Mouse (Mus musculus): ENCODE data around the gene Ergic2. TPM values are rescaled to one million over a fixed set of nuclear protein-coding genes. Genes with fewer than 3 reads are reported as not detected.
A peak's percentile ranks its signal among the peaks of the same experiment; 100 is the strongest.

Gene Ergic2
- total RNA-seq (2014; rRNA removed; ENCODE audit: low replicate concordance) (57.9 and 130 TPM in 2 replicates), polyA plus RNA-seq (2015; fragmentation: Nextera tagmentation; extraction: Ambion mirVana) (132 and 133 TPM in 2 replicates)

GRCm38 (mm10) chr6:148211897-148212680, at the start of gene Ergic2:
Gene Ergic2 (minus strand): TSS chr6:148212374.
- Histone ChIP-seq H3K4me1 (ENCODE audit: control insufficient read depth, insufficient read depth) (peaks cover 7% of the 10 kb centered on the region), H3K4me3 (ENCODE audit: low read depth, low read length) (peak within 1 kb of the TSS; percentile 93), H3K4me2 (ENCODE audit: low read depth, low read length) (peak within 1 kb of the TSS; percentile 91), H3K27ac (ENCODE audit: low read depth) (peak within 1 kb of the TSS; percentile 86), H3K9me3 (replicated peaks; ENCODE audit: control insufficient read depth, low read length) (no peaks in the 10 kb centered on the region), H3K9ac (replicated peaks; ENCODE audit: low read depth, low read length) (peak within 1 kb of the TSS; percentile 96), H3K27me3 (ENCODE audit: control insufficient read depth, insufficient read depth, low read length) (no peaks in the 10 kb centered on the region), H3K36me3 (replicated peaks; ENCODE audit: control insufficient read depth, insufficient read depth, low read length) (no peaks in the 10 kb centered on the region)
- no peak for TF ChIP-seq CTCF (IDR thresholded peaks at IDR 0.05; ENCODE audit: low read depth)
- TF ChIP-seq EP300 (IDR thresholded peaks at IDR 0.05; ENCODE audit: low read depth): peak; percentile 88
- WGBS: under 1% methylated on average over 61 of the region's 61 CpGs
- peak; percentile 100 for DNase-seq (ENCODE audit: low spot score)
- ATAC-seq (ENCODE audit: insufficient read depth, low read depth): peak; percentile 98

- Histone ChIP-seq H3K4me2 (ENCODE audit: low read depth, low read length) (no peak overlapping the region), H3K27me3 (ENCODE audit: control insufficient read depth, insufficient read depth, low read length) (no peaks in the 10 kb centered on the region), H3K27ac (ENCODE audit: low read depth) (no peak overlapping the region), H3K9ac (replicated peaks; ENCODE audit: low read depth, low read length) (no peak overlapping the region), H3K4me1 (ENCODE audit: control insufficient read depth, insufficient read depth) (no peaks in the 10 kb centered on the region), H3K9me3 (replicated peaks; ENCODE audit: control insufficient read depth, low read length) (no peaks in the 10 kb centered on the region), H3K4me3 (ENCODE audit: low read depth, low read length) (no peak overlapping the region), H3K36me3 (replicated peaks; ENCODE audit: control insufficient read depth, insufficient read depth, low read length) (0 out of 2 replicates have a peak, but pooled peaks cover 9% of the 10 kb centered on the region)
- 94% methylated on average over 6 of the region's 6 CpGs for WGBS
- ATAC-seq (ENCODE audit: insufficient read depth, low read depth) (no peak), DNase-seq (ENCODE audit: low spot score) (no peak)
- TF ChIP-seq CTCF (IDR thresholded peaks at IDR 0.05; ENCODE audit: low read depth) (no peak), EP300 (IDR thresholded peaks at IDR 0.05; ENCODE audit: low read depth) (no peak)
Observed at GRCm38 (mm10) chr6:148260729-148261101, 48.5 kb upstream of the Ergic2 start.

DNA sequence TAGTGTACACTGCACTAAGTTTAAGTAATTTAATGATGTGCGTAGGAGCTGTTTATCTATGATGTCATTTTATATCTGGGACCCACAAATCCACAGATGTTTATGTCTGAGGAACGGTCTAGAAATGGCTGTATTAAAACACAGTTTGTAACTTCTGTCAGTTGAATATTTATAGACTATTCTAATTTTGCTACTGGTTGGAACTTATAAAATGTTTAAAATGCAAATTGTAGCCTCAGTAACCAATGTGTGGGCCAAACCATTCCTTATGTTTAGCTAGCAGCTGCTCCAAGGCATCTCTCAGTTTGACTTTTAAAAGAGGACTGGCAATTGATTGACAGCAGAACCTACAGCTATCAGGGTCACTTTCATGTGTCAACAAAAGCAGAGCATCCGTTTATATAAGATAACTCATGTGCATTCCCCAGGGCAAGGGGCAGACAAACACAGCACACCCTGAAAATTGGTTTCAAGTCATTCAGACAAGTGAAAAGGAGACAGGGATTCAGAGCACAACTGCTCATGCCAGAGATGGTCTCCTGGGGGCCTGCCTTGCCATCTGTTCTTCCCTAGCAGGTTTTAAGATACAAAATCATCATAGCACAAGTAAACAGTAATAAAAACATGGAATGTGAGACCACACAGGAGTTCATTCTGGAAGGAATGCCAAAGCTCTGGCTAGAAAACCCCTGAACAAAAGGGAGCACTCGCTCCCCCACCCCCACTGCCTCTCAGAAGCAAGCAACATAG, 48.0 kb upstream of the Ergic2 start:
- Histone ChIP-seq H3K27ac (ENCODE audit: low read depth) (no peak overlapping the region), H3K9me3 (replicated peaks; ENCODE audit: control insufficient read depth, low read length) (no peaks in the 10 kb centered on the region), H3K27me3 (ENCODE audit: control insufficient read depth, insufficient read depth, low read length) (no peaks in the 10 kb centered on the region), H3K4me1 (ENCODE audit: control insufficient read depth, insufficient read depth) (no peaks in the 10 kb centered on the region), H3K4me2 (ENCODE audit: low read depth, low read length) (no peak overlapping the region), H3K4me3 (ENCODE audit: low read depth, low read length) (no peak overlapping the region), H3K9ac (replicated peaks; ENCODE audit: low read depth, low read length) (no peak overlapping the region), H3K36me3 (replicated peaks; ENCODE audit: control insufficient read depth, insufficient read depth, low read length) (0 out of 2 replicates have a peak, but pooled peaks cover 9% of the 10 kb centered on the region)
- WGBS: 63% methylated on average over 4 of the region's 4 CpGs
- TF ChIP-seq CTCF (IDR thresholded peaks at IDR 0.05; ENCODE audit: low read depth) (no peak), EP300 (IDR thresholded peaks at IDR 0.05; ENCODE audit: low read depth) (no peak)
- DNase-seq (ENCODE audit: low spot score) (no peak), ATAC-seq (ENCODE audit: insufficient read depth, low read depth) (no peak)

- no peak for TF ChIP-seq CTCF (IDR thresholded peaks at IDR 0.05; ENCODE audit: low read depth)
- TF ChIP-seq EP300 (IDR thresholded peaks at IDR 0.05; ENCODE audit: low read depth): no peak
- Histone ChIP-seq H3K4me2 (ENCODE audit: low read depth, low read length) (no peak overlapping the region), H3K27ac (ENCODE audit: low read depth) (no peak overlapping the region), H3K4me3 (ENCODE audit: low read depth, low read length) (no peak overlapping the region), H3K36me3 (replicated peaks; ENCODE audit: control insufficient read depth, insufficient read depth, low read length) (0 out of 2 replicates have a peak, but pooled peaks cover 9% of the 10 kb centered on the region), H3K27me3 (ENCODE audit: control insufficient read depth, insufficient read depth, low read length) (no peaks in the 10 kb centered on the region), H3K9me3 (replicated peaks; ENCODE audit: control insufficient read depth, low read length) (no peaks in the 10 kb centered on the region), H3K9ac (replicated peaks; ENCODE audit: low read depth, low read length) (no peak overlapping the region), H3K4me1 (ENCODE audit: control insufficient read depth, insufficient read depth) (no peaks in the 10 kb centered on the region)
- 82% methylated on average over 8 of the region's 8 CpGs for WGBS
- no peak for DNase-seq (ENCODE audit: low spot score)
- ATAC-seq (ENCODE audit: insufficient read depth, low read depth): no peak
Observed at GRCm38 (mm10) chr6:148259074-148259473, 46.9 kb upstream of the Ergic2 start.

DNA sequence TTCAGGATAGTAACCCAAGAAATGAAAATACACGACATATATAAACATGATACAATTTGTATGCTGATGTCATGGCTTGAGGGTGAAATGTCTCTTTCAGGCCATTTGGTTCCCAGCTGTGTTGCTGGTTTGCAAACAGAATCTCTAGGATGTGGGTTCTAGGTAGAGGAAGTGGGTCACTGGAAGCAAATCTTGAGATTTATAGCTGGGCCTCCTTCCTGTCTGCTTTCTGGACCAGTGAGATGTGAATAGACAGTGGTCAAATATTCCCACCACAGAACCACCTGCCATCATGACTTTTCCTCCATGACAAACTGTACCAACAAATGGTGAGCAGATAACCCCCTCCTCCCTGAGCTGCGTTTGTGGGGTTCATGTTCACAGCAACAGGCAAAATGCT, 45.6 kb upstream of the Ergic2 start:
- H3K9me3 ChIP-seq (replicated peaks; ENCODE audit: control insufficient read depth, low read length): no peaks in the 10 kb centered on the region
- no peak overlapping the region for H3K4me2 ChIP-seq (ENCODE audit: low read depth, low read length)
- TF ChIP-seq EP300 (IDR thresholded peaks at IDR 0.05; ENCODE audit: low read depth) (no peak), CTCF (IDR thresholded peaks at IDR 0.05; ENCODE audit: low read depth) (no peak)
- 73% methylated on average over 2 of the region's 2 CpGs for WGBS
- no peak for ATAC-seq (ENCODE audit: insufficient read depth, low read depth)
- H3K4me3 ChIP-seq (ENCODE audit: low read depth, low read length): no peak overlapping the region
- no peaks in the 10 kb centered on the region for H3K27me3 ChIP-seq (ENCODE audit: control insufficient read depth, insufficient read depth, low read length)
- no peak for DNase-seq (ENCODE audit: low spot score)
- H3K9ac ChIP-seq (replicated peaks; ENCODE audit: low read depth, low read length): no peak overlapping the region
- H3K36me3 ChIP-seq (replicated peaks; ENCODE audit: control insufficient read depth, insufficient read depth, low read length): 0 out of 2 replicates have a peak, but pooled peaks cover 6% of the 10 kb centered on the region
- H3K27ac ChIP-seq (ENCODE audit: low read depth): no peak overlapping the region
- H3K4me1 ChIP-seq (ENCODE audit: control insufficient read depth, insufficient read depth): no peaks in the 10 kb centered on the region
